Mouse (Mus musculus): ENCODE data around the gene Kpna7.

DNA sequence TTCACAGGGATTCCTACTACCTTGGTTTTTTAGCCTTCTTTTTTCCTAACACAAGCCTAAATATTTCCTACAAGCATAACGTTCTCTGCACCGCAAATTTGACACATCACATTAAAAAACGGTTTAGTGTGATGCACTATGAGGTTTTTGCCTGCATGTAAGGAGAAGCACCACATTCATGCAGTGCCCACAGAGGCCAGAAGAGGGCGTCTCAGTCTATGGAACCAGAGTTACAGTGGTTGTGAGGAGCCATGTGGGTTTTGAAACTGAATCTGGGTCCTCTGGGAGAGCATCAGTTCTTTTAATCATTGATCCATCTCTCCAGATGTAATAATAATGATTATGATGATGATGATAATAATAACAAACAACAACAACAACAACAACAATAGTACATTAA, 42.2 kb downstream of the Kpna7 start:
- TF ChIP-seq CTCF (IDR thresholded peaks at IDR 0.05; ENCODE audit: borderline replicate concordance, insufficient read depth, low read length) (no peak), POLR2A (IDR thresholded peaks at IDR 0.05; ENCODE audit: low read depth, low read length) (no peak)

All from embryonic fibroblast, embryonic 13.5 days (primary cell).